Mouse (Mus musculus): ENCODE data around the gene Zfp580. TPM values are rescaled to one million over a fixed set of nuclear protein-coding genes. Genes with fewer than 3 reads are reported as not detected.
A peak's percentile ranks its signal among the peaks of the same experiment; 100 is the strongest.

The Zfp580 gene
- total and polyA plus RNA-seq, 3 experiments = 1.0 to 19.9 TPM; not detected in 1

DNA sequence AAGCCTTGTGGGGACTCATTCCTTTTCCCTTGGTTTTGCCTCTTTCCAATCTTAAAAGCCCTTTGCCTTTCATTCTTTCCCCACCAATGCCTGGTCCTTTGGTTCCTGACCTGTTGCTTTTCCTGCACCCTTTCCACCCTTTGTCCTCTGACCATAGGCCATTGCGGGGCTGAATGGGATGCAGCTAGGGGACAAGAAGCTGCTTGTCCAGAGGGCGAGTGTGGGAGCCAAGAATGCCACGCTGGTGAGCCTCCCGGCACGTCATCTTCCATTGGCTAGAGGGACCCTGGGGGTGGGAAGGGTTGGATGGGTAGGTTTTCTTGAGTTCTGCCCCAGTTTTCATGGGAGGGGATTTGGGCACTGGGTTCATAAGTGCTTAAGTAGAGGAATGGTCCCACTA, 23.6 kb downstream of the Zfp580 start (continued):
- no peak for TF ChIP-seq KAT2A (conservative IDR thresholded peaks at IDR 0.05; ENCODE audit: low read depth, low read length)

DNA sequence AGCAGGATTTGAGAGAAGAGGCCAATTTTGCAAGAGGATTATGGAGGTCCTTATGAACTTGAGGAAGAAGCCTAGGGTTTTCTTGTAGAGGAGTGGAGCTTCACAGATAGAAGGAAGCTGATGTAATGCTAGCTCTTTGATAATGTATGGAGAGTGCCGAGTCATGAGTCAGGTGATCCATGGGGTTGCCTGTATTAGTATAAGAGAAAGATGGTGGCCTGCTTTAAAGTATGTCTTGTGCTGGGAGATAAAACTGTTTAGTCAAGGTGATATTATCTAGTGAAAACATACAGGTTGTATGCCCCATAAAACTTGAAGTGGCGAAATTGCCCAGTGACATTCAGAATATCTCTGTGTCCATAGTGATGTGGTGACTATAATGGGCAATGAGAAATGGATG, 25.6 kb downstream of the Zfp580 start:
- peak overlapping the region; percentile 84 for H3K27ac ChIP-seq (ENCODE audit: control insufficient read depth, low read depth, low read length)
- peaks cover 19% of the 10 kb centered on the region for H3K79me2 ChIP-seq (ENCODE audit: control insufficient read depth, insufficient read depth, low read length, poor library complexity)
- no peaks in the 10 kb centered on the region for H3K27me3 ChIP-seq (ENCODE audit: control insufficient read depth in 1 of 2, insufficient read depth in 2 of 2, low read length in 2 of 2)
- H3K4me3 ChIP-seq (ENCODE audit: control insufficient read depth in 1 of 2, insufficient read depth in 1 of 2, low read depth in 2 of 2, low read length in 2 of 2) = no peak overlapping the region
- peak; percentile 72 for DNase-seq (ENCODE audit: low read depth, low spot score)
- H3K4me1 ChIP-seq (ENCODE audit: control insufficient read depth in 1 of 2, insufficient read depth in 2 of 2, low read length in 2 of 2) = peaks cover 12 to 30% of the 10 kb centered on the region in 2 experiments
- H3K9me3 ChIP-seq (replicated peaks; ENCODE audit: insufficient read depth, low read length) = no peaks in the 10 kb centered on the region
- H3K36me3 ChIP-seq (ENCODE audit: control insufficient read depth in 1 of 2, insufficient read depth in 2 of 2, low read length in 2 of 2) = peaks cover 41 to 43% of the 10 kb centered on the region in 2 experiments
- H3K9ac ChIP-seq (ENCODE audit: control insufficient read depth, low read depth, low read length, poor library complexity, severe bottlenecking) = no peak overlapping the region
- TF ChIP-seq ZC3H11A (IDR thresholded peaks at IDR 0.05; ENCODE audit: low read depth, low read length) = no peak
- peak; percentile 46; the same call in 1 of the 2 replicates for TF ChIP-seq TCF12 (IDR thresholded peaks at IDR 0.05; ENCODE audit: low read depth, low read length)
- no peak for TF ChIP-seq ZNF384 (IDR thresholded peaks at IDR 0.05; ENCODE audit: low read depth, low read length)
- TF ChIP-seq CTCF (IDR thresholded peaks at IDR 0.05 in 2 of 3, conservative IDR thresholded peaks at IDR 0.05 in 1 of 3; ENCODE audit: control insufficient read depth in 1 of 3, insufficient read depth in 1 of 3, low read depth in 2 of 3, low read length in 3 of 3, poor library complexity in 1 of 3, severe bottlenecking in 1 of 3) = no peak
- TF ChIP-seq MAX (IDR thresholded peaks at IDR 0.05; ENCODE audit: low read length) = no peak
- no peak for TF ChIP-seq SIN3A (IDR thresholded peaks at IDR 0.05; ENCODE audit: low read length)
- TF ChIP-seq ELF1 (IDR thresholded peaks at IDR 0.05; ENCODE audit: low read depth, low read length) = no peak
- no peak for TF ChIP-seq MEF2A (IDR thresholded peaks at IDR 0.05; ENCODE audit: extremely low read depth, insufficient replicate concordance, low read depth, low read length, poor library complexity, severe bottlenecking)
- TF ChIP-seq EP300 (IDR thresholded peaks at IDR 0.05; ENCODE audit: low read depth in 1 of 2, low read length in 2 of 2) = peak in 1 of 2 experiments; percentile 63; a peak in 2 of 4 replicates
- TF ChIP-seq GATA1 (IDR thresholded peaks at IDR 0.05; ENCODE audit: low read depth, low read length) = peak; percentile 30; the same call in 1 of the 2 replicates
- TF ChIP-seq RAD21 (IDR thresholded peaks at IDR 0.05; ENCODE audit: low read depth, low read length) = no peak
- no peak for TF ChIP-seq JUND (IDR thresholded peaks at IDR 0.05; ENCODE audit: low read depth, low read length)
- 0 out of 2 replicates have a peak, but pooled peaks have one; percentile 47 for TF ChIP-seq GABPA (IDR thresholded peaks at IDR 0.05; ENCODE audit: low read depth, low read length)
- no peak; the same call in 1 of the 2 replicates for TF ChIP-seq POLR2AphosphoS5 (IDR thresholded peaks at IDR 0.05; ENCODE audit: borderline replicate concordance, low read depth, low read length)
- TF ChIP-seq NELFE (IDR thresholded peaks at IDR 0.05; ENCODE audit: low read depth, low read length) = no peak
- no peak for TF ChIP-seq RCOR1 (IDR thresholded peaks at IDR 0.05; ENCODE audit: low read depth, low read length)
- TF ChIP-seq MYC (IDR thresholded peaks at IDR 0.05; ENCODE audit: low read depth, low read length) = no peak
- TF ChIP-seq BHLHE40 (IDR thresholded peaks at IDR 0.05; ENCODE audit: borderline replicate concordance, low read depth, low read length) = no peak
- no peak for TF ChIP-seq MYB (IDR thresholded peaks at IDR 0.05; ENCODE audit: low read depth, low read length)
- no peak for TF ChIP-seq SMC3 (IDR thresholded peaks at IDR 0.05; ENCODE audit: low read depth, low read length)
- no peak for TF ChIP-seq CHD2 (IDR thresholded peaks at IDR 0.05; ENCODE audit: low read length)
- TF ChIP-seq USF1 (IDR thresholded peaks at IDR 0.05; ENCODE audit: low read depth, low read length) = peak; percentile 84; the same call in 1 of the 2 replicates
- TF ChIP-seq TBP (IDR thresholded peaks at IDR 0.05; ENCODE audit: low read depth, low read length) = no peak
- no peak for TF ChIP-seq HCFC1 (IDR thresholded peaks at IDR 0.05; ENCODE audit: low read depth, low read length)
- no peak for TF ChIP-seq MXI1 (IDR thresholded peaks at IDR 0.05; ENCODE audit: low read depth, low read length)
- TF ChIP-seq CHD1 (IDR thresholded peaks at IDR 0.05; ENCODE audit: low read depth, low read length) = no peak
- no peak for TF ChIP-seq MAZ (IDR thresholded peaks at IDR 0.05; ENCODE audit: low read depth, low read length)
- no peak for TF ChIP-seq UBTF (IDR thresholded peaks at IDR 0.05; ENCODE audit: borderline replicate concordance, insufficient read depth, low read depth, low read length)
- TF ChIP-seq ETS1 (IDR thresholded peaks at IDR 0.05; ENCODE audit: low read depth, low read length) = peak; percentile 86
- TF ChIP-seq USF2 (IDR thresholded peaks at IDR 0.05; ENCODE audit: borderline replicate concordance in 1 of 2, insufficient read depth in 1 of 2, low read depth in 1 of 2, low read length in 2 of 2) = no peak
- no peak for TF ChIP-seq NRF1 (IDR thresholded peaks at IDR 0.05; ENCODE audit: insufficient read depth, low read depth, low read length, poor library complexity, severe bottlenecking)
- TF ChIP-seq KAT2A (conservative IDR thresholded peaks at IDR 0.05; ENCODE audit: low read depth, low read length) = no peak
- TF ChIP-seq POLR2AphosphoS2 (IDR thresholded peaks at IDR 0.05; ENCODE audit: low read length) = no peak
- no peak for TF ChIP-seq ZKSCAN1 (IDR thresholded peaks at IDR 0.05; ENCODE audit: low read depth, low read length)
- no peak for TF ChIP-seq ZMIZ1 (IDR thresholded peaks at IDR 0.05; ENCODE audit: low read depth, low read length)
